Mouse (Mus musculus): ENCODE results near the gene Tmem158.

The Tmem158 gene

GRCm38 (mm10) chr9:123260611-123261021, at the start of gene Tmem158:
Tmem158 (minus strand) TSS chr9:123260764.
- peak; percentile 83 to 89 for DNase-seq

DNA sequence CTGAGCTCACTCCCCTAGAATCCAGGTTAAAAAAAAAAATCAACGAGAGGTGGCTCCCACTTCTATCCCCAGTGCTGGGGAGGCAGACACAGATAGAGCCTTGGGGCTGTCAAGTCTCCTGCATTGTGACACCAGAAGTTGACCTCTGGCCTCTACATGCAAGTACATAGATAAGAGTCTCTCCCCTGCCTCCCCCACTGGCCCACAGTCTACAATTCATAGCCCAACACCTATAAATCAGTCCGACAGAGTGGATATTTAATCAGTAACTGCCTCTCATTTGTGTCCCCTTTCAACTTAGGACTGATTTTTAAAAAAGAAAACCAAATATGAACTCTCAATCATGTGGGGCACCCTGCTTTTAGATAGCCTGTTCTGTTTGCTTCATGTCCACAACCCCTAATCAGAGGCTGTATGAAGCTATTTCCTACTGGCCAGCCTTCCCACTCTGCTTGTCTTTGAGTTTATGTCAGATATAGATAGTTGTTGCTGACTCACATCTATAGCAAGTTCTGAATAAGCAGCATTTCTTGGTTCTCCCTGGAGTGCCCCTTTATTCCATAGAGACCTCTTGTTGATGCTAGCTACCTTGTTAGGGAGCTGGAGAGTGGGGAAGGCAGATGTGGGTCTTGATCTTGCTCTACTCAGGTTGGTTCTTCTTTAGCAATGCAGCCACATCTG, 49.3 kb upstream of the Tmem158 start:
- no peak for DNase-seq

DNA sequence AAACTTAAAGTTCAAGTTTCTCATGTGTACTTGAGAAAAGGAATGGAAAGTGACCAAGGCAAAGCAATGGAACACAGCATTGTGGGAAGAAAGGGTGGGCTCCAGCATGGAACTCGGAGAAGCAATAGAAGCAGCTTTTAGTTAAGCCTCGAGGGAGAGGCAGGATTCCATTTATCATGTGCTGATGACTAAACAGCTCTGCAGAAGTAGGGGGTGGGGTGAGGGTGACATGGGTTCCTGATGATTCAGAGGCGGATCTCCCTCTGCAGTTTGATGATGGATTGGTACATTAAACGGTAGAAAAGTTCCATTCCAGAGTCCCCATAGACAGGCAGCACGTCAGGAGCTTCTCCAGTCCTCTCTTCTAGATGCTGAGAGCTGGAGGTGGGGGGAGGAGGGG, 48.5 kb upstream of the Tmem158 start:
- DNase-seq, result no peak

DNA sequence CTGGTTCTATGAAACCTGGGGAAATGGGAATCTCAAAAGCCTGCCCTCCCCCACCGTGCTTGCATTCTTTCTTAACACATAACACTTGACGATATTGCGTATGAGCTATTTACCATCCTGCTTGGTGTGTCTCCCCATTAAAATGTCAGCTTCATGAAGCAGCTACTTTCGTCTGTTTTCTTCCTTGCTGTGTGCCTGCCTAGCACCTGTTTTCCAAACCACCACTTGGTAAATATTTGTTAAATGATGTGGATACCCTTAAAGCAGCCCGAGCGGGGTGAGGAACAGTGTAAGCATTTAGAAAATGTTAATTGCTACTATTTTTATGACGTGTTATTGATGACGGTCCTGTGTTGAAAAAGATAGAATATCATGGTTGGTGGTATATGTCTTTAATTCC, 44.4 kb upstream of the Tmem158 start:
- DNase-seq, result no peak

DNA sequence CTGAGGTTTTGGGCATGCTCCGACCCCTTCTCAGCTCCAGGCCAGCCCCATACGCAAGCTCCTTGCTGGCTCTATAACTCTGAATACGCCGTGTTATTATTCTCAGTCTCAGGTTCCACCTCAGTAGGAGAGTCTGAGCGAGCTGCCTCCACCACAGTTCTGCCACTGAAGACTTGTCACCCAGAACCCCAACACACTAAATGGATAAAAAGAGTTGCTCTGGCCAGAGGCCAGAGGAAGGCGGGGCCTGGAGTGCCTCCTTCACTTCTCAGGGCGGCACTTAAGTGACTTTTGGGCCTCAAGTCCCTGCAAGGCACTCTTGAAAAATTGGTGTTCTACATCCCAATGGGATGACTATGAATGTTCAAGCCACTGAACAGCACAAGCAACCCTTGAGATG, 43.4 kb upstream of the Tmem158 start:
- DNase-seq, result no peak

DNA sequence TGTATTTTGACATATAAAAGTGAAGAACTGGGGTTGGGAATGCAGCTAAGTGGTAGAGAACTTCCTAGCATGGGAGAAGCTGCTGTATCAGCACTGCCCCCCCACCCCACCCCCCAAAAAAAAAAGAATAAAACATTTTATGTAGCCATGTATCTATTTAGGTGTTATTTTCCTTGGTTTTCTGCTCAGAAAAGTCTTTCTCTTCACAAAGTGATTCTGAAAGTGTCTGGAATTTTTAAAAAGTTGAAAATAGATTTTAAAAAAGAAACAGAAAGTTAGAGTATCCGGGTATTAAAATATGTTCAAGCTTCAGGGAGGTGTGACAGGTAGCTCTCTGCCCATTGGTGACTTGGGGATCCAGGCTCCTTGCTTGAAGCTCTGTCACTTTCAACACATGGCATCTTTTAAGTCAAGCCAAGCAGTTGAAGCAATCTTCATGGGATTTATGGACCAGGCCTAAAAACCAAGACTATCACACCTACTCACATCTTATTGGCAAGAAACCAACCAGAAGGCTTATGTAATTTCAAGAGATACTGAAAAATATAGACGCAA, 42.3 kb upstream of the Tmem158 start:
- DNase-seq, result no peak

- DNase-seq, result no peak
Measured at GRCm38 (mm10) chr9:123297862-123298261, 37.3 kb upstream of the Tmem158 start.

- DNase-seq, result no peak
Measured at GRCm38 (mm10) chr9:123296229-123296628, 35.7 kb upstream of the Tmem158 start.

- no peak for DNase-seq
Measured at GRCm38 (mm10) chr9:123294581-123294980, 34.0 kb upstream of the Tmem158 start.

DNA sequence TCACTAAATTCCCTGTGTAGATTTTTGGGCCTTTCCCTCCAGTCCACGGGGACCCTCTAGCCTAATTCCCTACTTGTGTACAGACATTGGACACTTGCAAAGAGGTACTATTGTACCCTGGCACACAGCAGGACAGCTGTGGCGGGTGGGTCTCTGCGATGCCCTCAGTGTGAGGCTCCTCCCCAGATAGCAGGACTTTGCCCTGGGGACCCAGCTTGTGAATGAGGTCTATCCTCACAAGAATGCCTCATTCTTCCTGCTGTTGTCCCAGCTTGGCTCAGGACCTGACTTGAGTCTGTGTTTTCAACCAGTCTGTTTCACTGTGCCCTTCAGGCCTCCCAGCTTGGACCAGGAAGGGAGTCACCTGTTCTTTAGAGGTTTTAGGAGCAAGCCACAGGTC, 27.8 kb upstream of the Tmem158 start:
- no peak for DNase-seq

DNA sequence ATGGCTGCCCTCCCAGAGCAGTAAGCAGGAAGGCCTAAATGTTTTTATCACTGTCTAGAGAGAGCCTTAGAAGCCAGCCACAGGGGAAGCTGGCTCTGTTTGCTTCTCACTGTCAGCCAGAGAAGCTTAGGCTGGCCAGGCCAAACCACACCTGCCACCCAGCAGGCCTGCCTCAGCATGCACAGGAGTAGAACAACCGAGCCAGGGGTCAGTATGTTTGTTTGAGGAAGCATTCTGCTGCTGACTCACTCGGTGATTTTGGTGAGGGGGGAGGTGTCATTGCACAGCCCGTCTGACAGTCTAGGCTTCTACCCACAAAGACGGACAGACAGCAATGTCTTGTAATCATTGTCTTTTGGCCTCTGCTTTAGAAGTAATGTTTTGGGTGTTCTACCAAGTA, 25.1 kb upstream of the Tmem158 start:
- no peak for DNase-seq

DNA sequence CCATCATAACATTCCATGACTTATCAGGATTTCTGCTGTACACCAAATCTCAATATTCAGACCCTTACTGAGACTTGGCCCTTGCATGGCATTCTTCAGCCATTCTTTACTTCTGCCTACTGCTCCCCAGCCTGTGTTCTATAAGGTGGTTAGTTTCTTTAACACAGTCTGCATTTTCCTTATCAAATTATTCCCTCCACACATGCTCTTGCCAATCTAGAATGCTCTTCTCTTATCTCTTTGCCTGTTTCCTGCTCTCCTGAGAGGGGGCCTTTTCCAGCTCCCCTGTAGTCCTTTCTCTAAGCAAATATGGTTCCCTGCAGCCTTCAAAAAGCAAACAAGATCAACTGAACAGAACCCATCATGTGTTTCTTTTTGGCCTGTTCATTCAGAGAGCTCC, 20.2 kb upstream of the Tmem158 start:
- no peak for DNase-seq

DNA sequence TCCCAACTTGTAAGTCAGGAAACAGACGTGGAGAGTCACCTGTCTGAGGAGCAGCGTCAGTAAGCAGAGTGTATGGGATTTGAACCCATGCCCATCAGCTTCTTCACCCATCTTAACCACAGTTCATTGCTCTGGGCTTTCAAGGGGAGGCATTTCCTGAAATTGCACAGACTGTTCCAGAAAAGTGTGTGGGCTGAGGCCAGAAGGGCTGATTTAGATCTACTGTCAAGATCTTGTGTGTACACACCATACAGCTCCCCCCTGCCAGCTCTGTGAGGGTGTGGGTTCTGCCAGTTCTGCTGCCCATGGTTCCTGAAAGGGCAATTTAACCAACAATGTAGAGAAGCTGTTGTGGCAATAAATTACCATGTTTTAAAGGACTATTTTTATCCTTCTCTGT, 17.4 kb upstream of the Tmem158 start:
- DNase-seq, result no peak

- DNase-seq, result no peak
Measured at GRCm38 (mm10) chr9:123275373-123275772, 14.8 kb upstream of the Tmem158 start.

- DNase-seq, result no peak
Measured at GRCm38 (mm10) chr9:123274674-123275073, 14.1 kb upstream of the Tmem158 start.

- no peak for DNase-seq
Measured at GRCm38 (mm10) chr9:123273876-123274275, 13.3 kb upstream of the Tmem158 start.

DNA sequence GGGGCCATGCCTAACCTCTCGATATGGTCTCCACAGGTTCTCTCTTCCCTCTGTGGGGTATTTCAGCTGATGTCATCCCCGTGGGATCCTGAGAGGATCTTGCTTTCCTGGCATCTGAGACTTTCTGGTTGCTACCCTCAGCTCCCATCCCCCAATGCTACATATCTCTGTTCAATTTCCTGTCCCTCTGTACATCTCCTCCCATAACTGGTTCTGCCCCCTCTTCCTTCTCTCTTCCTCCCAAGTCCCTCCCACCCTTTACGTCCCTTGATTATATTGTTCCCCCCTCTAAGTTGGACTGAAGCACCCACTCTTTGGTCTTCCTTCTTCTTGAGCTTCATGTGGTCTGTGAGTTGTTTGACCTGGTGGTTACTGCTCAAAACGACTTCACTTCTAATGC, 11.0 kb upstream of the Tmem158 start:
- no peak for DNase-seq

GRCm38 (mm10) chr9:123269906-123270558, 9.5 kb upstream of the Tmem158 start:
- DNase-seq, result no peak

- DNase-seq, result no peak
Measured at GRCm38 (mm10) chr9:123259896-123260610, 511 bp downstream of the Tmem158 start.

DNA sequence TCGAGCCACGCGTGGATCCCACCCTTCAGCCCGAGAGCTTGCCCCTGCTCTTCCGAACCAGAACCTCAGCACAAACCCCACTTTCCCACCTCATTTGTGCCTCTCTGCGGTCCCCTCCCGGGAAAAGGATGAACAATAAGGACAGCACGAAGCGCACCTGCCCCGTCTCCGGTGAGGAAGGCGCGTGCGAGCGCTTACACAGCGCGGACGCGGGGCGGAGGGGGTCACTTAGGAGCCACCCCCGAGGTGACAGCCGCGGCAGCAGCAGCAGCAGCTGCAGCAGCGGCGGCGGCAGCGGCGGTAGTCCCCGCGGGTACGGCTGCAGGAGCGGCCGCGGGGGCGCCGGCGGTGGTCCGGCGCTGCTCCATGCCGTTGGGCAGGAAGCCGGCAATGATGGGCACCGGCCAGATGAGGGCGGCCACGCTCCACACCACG, 1.1 kb downstream of the Tmem158 start:
- DNase-seq, result peak; percentile 65 to 78

- DNase-seq, result no peak
Measured at GRCm38 (mm10) chr9:123258796-123259195, 1.8 kb downstream of the Tmem158 start.

DNA sequence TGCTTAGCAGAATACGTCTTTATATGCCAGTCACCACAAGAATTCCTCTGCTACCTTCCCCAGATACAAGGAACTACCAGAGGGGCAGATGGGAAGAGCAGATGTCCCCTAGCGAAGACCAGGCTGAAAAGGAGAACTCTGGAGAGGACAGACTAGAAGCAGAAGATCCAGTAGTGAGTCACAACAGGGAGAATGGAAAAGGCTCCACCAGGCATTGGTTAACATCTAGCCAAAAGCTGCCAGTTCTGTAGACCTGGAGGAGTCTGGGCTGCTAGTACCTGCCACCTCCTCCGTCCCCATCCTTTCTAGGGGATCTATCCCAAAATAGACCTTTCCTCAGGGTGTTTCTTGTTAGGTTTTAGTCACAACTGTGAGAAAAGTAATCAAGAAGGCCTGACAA, 4.8 kb downstream of the Tmem158 start:
- no peak for DNase-seq

DNA sequence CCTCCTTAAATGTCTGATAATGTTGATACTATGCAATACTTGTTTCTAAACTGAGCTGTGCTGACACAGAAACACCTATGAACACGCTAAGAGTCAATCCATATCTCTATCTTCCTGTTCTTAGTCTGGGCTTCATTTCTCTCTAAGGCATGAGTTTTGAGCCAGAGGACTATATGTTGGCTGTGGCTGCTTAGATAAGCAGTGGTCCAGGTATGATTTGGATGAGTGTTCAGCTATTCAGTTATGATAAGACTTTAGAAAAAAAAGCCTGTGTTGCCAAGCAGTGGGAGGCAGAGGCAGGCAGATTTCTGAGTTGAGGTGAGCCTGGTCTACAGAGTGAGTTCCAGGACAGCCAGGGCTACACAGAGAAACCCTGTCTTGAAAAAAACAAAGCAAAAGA, 12.6 kb downstream of the Tmem158 start:
- no peak for DNase-seq

- DNase-seq, result no peak
Measured at GRCm38 (mm10) chr9:123245146-123245545, 15.4 kb downstream of the Tmem158 start.
